Comparison of ENCODE assay signal across 9 mouse cellular contexts in genomic region chr7:139467177-139467895, GRCm38 (mm10).
DNase-seq lines count a peak whose midpoint lies in the region; ATAC-seq and TF ChIP-seq lines count a peak whose summit lies in the region.
"Had no signal": no experiment of that assay in that cellular context is flagged by ENCODE, and none has a peak within 500 bp of the region (broad histone marks: within the 10 kb centered on the region; RNA-seq: fewer than 3 reads in every experiment).

No protein-coding gene starts in this region.

- no peak overlapping the region for H3K4me2 ChIP-seq in intestine, embryonic 16.5 days (ENCODE audit: low read depth, low read length)
- H3K4me2 ChIP-seq: neural tube, embryonic 15.5 days had no signal

- H3K4me3 ChIP-seq in lung, adult 2 months (replicated peaks; ENCODE audit: extremely low read depth, low read depth, low read length): no peak overlapping the region
- no peak overlapping the region for H3K4me3 ChIP-seq in intestine, embryonic 16.5 days (ENCODE audit: low read length)
- H3K4me3 ChIP-seq: neural tube, embryonic 15.5 days had no signal

- 55% methylated on average over 10 of the region's 10 CpGs for WGBS in lung, adult 2 months
- WGBS in intestine, embryonic 16.5 days: 58% methylated on average over 10 of the region's 10 CpGs

- no peaks in the 10 kb centered on the region for H3K9me3 ChIP-seq in intestine, embryonic 16.5 days (ENCODE audit: control insufficient read depth, low read length)
- H3K9me3 ChIP-seq: neural tube, embryonic 15.5 days had no signal

- H3K9ac ChIP-seq in intestine, embryonic 16.5 days (ENCODE audit: low read depth, low read length): peak overlapping the region; percentile 20; the same call in 1 of the 2 replicates
- H3K9ac ChIP-seq: neural tube, embryonic 15.5 days had no signal

- TF ChIP-seq CTCF in lung, adult 2 months (IDR thresholded peaks at IDR 0.05; ENCODE audit: insufficient read depth, low read length): no peak

- peak; percentile 49 for ATAC-seq in common myeloid progenitor, adult 5-6 weeks (replicated peaks; ENCODE audit: low read depth, poor library complexity, severe bottlenecking)
- ATAC-seq in intestine, embryonic 16.5 days: peak; percentile 26; the same call in 1 of the 2 replicates
- ATAC-seq in megakaryocyte progenitor cell, adult 5-6 weeks (replicated peaks; ENCODE audit: poor library complexity): peak; percentile 54
- no peak for ATAC-seq in CD4-positive, CD25-positive, alpha-beta regulatory T cell, adult 4 months

- TF ChIP-seq POLR2A in lung, adult 2 months (IDR thresholded peaks at IDR 0.05; ENCODE audit: borderline replicate concordance, extremely low read depth, low read depth, low read length): no peak

- H3K36me3 ChIP-seq in intestine, embryonic 16.5 days (ENCODE audit: control insufficient read depth, insufficient read depth, low read length): no peaks in the 10 kb centered on the region
- H3K36me3 ChIP-seq: neural tube, embryonic 15.5 days had no signal

- no peaks in the 10 kb centered on the region for H3K27me3 ChIP-seq in intestine, embryonic 16.5 days (replicated peaks; ENCODE audit: control insufficient read depth, insufficient read depth, low read length)
- H3K27me3 ChIP-seq: neural tube, embryonic 15.5 days had no signal

- H3K4me1 ChIP-seq in lung, adult 2 months (ENCODE audit: control insufficient read depth, insufficient read depth, low read length): peaks cover 38% of the 10 kb centered on the region
- peaks cover 26% of the 10 kb centered on the region for H3K4me1 ChIP-seq in intestine, embryonic 16.5 days (ENCODE audit: control insufficient read depth, insufficient read depth, low read length)

- H3K27ac ChIP-seq in intestine, embryonic 16.5 days (ENCODE audit: low read length): peak overlapping the region; percentile 77
- H3K27ac ChIP-seq: neural tube, embryonic 15.5 days had no signal

- DNase-seq in lung, adult 2 months: peak; percentile 13
- no peak for DNase-seq in lung, adult 18-20 months
- no peak for DNase-seq in urinary bladder, postnatal 36 days (ENCODE audit: low spot score in 2 of 2)
- DNase-seq in MN1 (ENCODE audit: low spot score): no peak
